Mouse (Mus musculus) NIH3T3 (cell line): ENCODE results near the gene Usp33.

Experiments used
- DNase-seq: peaks from one replicate; pipeline ENCODE4 v3.0.0-alpha.2; 2012; ENCODE audit warnings: low read depth

The Usp33 gene

DNA sequence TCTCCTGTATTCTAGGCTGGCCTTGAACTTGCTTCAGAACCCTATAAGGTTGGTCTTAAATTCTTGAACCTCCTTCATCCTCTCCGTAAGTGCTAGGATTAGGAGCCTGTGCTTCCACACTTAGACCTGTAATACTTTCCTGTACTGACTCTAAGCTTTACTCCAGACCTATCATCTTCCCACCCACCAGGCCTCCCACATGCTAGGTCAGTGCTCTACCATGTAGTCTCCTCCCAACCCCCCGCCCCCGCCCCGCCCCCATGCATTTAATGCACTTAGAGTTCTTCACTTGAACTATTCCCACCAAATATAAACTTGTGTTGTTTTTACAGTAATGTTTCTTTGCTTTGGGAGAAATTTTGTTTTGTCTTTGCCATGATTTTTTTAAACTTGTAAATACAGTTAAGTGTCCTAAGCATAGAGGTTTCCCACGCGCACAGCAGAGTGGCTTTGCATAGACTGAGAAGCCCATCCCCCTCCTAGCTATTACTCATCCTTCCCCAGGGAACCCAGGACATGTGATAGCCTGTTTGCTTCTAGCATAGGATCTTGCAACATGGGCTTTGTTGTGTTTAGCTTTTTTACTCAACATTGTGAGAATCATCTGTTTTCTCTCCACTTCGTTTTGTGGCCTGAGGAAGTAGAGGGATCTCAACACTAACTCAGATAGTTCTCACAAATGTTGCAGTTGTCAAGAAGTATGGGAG, 55.8 kb downstream of the Usp33 start:
- DNase-seq = peak; percentile 95

DNA sequence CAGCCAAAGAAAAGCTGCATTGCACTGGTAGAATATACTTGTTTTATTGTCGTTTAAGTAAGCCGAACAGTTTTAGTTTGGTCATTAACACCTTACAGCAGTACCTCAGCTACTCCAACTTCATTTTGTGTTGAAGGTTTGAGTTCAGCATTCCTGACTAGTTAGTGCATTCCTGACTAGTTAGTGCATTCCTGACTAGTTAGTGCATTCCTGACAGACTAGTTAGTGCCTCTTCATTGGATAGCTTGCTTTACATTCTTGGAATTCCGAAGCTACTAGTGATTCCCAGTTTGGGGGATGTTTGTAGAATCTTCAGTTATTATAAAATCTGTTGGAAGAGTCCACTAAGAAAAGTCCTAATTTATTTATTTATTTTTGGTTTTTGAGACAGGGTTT, 56.4 kb downstream of the Usp33 start:
- no peak for DNase-seq

DNA sequence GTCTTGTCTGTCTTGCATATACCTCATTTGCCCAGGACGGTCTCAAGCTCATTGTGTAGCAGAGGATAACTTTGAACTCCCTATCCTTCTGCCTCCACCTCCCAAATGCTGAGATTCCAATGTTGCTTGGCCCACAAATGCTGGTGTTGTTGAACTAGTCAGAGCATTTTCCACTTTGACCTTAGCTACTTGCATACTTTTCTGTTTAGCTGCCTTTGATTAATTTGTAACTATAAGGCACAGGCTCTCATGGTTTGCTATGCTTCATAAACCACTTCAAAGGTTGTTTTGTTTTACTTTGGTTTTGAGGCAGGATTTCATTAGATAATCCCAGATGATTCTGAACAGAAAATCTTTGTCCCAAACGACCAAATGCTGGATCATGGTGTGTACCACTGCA, 57.5 kb downstream of the Usp33 start:
- DNase-seq = no peak

DNA sequence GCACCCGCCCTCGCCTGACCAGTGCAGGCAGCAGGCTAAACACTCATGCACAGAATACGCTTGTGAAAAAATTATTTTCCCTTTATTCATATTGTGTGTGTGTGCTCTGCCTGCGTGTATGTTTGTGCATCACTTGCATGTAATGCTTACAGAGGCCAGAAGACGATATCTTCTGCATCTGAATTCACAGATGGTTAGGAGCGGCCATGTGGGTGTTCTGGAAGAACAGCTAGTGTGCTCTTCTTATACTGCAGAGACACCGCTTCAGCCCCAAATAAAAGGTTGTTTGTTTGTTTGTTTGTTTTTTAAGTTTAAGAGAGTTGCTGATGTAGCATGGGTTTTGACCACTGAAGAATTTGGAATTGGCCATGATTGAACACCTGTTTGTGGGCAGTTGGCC, 59.1 kb downstream of the Usp33 start:
- no peak for DNase-seq

DNA sequence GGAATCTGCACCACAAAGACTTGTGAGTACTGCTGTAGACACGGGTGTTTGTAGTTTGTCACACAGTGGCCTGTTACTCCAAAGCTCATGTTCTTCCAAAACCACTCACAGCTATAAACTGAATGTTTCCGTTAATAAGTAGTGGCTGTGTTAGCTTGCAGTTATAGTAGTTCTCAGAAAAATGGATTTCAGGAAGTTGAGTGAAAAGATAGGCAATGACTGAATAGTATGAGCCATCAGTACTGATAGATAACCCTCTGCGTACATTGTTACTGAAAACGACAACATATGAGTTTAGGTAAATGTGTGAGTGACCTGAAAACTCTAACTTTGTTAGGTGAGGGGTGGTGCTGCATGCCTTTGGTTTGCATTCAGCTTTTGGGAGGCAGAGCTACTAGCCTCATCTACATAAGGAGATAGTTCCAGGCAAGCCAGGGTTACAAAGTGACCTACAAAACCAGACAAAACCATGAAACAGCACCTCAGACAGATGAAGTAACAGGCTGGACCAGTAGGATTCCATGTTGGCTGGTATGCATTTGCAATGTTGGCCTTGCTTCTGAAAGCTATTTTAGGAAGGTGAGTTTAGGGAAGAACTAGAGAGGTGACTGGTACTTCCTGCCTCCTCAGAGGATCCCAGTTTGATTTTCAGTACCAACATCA, 59.8 kb downstream of the Usp33 start:
- DNase-seq = no peak

DNA sequence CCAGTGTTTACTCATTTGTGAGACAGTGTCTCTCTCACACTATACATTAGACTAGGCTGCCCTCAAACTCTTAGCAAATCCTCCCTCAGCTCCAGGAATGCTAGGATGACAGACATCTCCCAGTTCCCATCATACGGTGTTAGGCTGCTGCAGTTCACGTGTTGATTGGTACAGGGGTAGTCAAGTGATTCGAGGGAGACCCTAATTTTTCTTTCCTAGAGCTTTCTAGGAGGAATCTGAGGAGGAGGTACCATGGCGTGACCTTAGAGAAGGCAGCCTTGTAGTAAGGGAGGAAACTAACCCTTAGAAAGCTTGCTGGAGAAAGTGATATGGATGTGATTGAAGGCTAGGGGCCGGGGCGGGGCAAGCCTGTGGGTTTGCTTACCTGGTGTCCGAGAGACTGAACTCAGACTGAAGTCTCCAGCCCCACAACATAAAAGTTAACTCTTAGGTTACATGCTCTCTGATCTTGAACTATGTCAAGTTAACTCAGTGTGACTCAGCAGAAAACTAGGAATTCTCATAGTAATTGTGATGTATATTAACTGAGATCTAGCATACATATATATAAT, 64.8 kb downstream of the Usp33 start:
- no peak for DNase-seq

DNA sequence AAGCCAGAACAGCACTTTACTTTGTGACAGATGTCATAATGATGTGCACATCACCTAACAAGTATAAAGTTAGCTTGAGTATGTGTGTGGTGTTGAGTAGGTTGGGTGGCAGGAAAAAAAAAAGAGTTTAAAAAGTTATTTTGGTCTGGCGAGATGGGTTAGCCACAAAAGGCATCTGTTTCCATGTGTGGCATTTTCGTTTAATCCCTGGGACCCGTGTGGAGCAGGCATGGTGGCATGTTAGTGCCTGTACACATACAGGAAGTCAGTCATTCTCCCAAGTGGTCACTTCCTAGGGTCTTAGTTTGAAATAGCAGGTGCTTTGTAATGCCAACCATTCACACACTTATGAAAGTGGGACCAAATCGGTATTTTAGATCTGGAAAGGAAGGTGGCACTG, 66.1 kb downstream of the Usp33 start:
- DNase-seq = no peak

DNA sequence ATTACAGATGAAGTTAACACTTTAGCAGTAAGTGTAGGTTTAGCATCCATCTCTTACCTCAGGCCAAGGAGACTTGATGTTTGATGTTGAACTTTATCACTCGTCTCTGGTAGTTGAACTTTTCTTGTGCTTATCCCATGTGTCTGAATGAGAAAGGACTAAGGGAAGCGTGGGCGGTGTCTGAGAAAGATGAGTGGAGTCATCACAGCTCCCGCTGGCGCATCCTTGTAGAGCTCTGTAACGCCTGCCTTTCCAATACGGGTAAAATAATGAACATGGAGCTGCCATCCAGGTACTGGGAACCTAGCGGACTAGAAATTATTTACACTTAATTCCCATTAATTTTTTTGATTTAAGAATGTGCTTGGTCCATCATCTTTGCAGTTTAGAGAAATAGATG, 82.6 kb downstream of the Usp33 start:
- DNase-seq = no peak

DNA sequence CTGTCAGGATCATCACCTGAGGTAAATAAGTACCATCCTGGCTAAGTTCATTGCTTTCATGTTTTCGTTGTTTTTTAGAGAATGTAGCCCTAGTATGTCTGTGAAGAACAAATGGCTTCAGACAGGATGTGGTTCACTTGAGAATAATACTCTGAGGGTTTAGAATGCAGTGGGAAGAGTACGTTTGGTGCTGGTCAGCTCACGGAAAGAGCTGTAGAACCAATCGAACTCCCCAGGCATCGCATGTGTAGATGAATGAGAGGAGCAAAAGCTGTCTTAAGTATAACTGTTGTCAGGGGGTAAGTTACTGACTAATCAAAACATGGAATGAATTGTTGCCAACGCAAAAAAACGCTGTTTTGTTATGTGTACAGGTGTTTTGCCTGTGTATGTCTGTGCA, 86.4 kb downstream of the Usp33 start:
- DNase-seq = no peak

DNA sequence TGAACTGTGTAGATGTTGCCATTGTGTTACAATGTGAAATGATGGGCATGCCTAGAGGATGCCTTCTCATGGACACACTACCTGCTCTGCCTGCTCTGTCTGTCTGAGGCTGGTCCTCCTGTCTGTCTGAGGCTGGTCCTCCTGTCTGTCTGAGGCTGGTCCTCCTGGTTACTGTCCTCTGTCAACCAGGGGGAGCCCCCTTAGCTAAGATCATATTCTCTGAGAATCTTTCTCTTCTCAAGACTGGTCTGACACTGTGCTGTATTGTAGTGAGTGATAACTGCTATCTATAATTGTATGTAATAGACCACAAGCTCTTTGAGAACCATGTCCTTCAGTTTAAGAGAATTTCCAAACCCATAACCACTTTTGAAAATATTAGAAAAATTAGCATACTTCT, 89.3 kb downstream of the Usp33 start:
- no peak for DNase-seq

DNA sequence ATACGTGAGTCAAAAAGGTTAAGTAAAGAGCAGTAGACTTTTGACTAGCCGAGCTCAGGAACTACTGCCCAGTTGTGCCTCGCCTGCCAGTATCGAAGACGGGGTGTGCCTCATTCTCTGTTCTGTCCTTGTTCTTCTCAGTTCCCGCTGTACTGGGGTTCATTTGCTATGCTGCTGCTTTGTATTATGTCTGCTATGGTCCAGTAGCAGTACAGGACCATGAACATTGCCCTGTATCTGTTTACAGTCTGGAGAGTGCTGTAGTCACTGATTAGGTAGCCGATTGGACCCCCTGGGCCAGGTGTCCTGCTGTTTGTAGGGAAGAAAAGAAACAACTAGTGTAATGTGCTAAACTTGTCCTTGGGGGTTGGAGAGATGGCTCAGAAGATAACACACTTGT, 91.8 kb downstream of the Usp33 start:
- no peak for DNase-seq

DNA sequence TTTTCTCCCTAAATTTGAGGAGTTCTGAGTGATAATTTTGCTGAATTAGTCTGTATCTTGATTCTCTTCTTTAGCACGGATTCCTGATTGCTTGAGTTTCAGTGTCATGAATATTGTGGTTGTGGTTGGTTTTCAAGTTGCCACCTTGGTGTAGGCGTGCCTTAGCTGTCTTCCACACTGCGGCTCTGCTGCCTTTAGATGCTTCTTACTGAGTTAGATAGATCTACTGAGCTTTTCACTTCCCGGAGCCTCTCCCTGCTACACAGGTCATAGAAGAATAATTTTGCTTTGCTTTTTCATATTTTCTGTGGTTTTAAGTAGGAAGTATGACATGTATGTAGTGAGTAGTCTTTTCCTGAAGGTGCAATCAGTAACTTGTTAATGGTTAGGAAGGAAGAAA, 96.5 kb downstream of the Usp33 start:
- no peak for DNase-seq
